Mouse (Mus musculus): Measurements from ENCODE around the gene Anks1. TPM values are rescaled to one million over a fixed set of nuclear protein-coding genes. Genes with fewer than 3 reads are reported as not detected.

Anks1 gene
- total and polyA plus RNA-seq, 3 experiments = 6.6 to 13.3 (median 9.6) TPM

GRCm38 (mm10) chr17:28036813-28037756 lies 128.0 kb downstream of the Anks1 start:
- H3K36me3 ChIP-seq (replicated peaks) = peaks cover 75% of the 10 kb centered on the region

DNA sequence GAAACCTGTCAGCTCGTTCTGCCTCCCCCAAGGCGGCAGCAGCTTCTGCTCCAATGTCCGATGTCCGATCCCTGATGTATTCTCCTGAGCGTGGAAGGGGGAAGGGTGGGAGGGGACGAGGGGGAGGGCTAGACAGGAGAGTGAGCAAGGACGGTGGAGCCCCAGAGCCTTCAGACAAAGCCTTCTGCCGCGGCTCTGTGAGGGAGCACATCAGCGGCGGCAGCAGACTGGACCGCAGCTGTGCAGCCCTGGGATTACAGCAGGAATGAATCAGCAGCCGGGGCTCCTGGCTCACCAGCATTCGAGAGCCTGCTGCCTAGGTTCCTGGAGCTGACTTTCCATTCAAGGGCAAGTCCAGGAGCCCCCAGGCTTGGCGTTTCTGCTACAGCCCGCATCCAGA lies 131.5 kb downstream of the Anks1 start:
- TF ChIP-seq POLR2AphosphoS5 (IDR thresholded peaks at IDR 0.05; ENCODE audit: insufficient replicate concordance, low read depth, low read length) (no peak), CTCF (IDR thresholded peaks at IDR 0.05; ENCODE audit: low read depth, low read length) (no peak), GATA1 (IDR thresholded peaks at IDR 0.05; ENCODE audit: borderline replicate concordance, low read length) (no peak), TAL1 (conservative IDR thresholded peaks at IDR 0.05; ENCODE audit: low read depth, low read length) (no peak), GATA2 (IDR thresholded peaks at IDR 0.05; ENCODE audit: borderline replicate concordance, low read depth, low read length) (no peak)
- DNase-seq (ENCODE audit: low spot score) (no peak), ATAC-seq (ENCODE audit: extremely low read depth, insufficient number of reproducible peaks, low FRiP score, poor library complexity, severe bottlenecking) (no peak)
- Histone ChIP-seq H3K27me3 (ENCODE audit: insufficient read depth, low read length) (no peaks in the 10 kb centered on the region), H3K36me3 (replicated peaks) (peaks cover 75% of the 10 kb centered on the region), H3K4me3 (ENCODE audit: low read depth, low read length) (no peak overlapping the region), H3K4me1 (ENCODE audit: insufficient read depth, low read depth, low read length) (no peaks in the 10 kb centered on the region), H3K9me3 (replicated peaks) (no peaks in the 10 kb centered on the region)

More at GRCm38 (mm10) chr17:28036813-28037756, 128.0 kb downstream of the Anks1 start:
- Histone ChIP-seq H3K9me3 (replicated peaks) (no peaks in the 10 kb centered on the region), H3K4me3 (ENCODE audit: low read depth, low read length) (no peak overlapping the region), H3K4me1 (ENCODE audit: insufficient read depth, low read depth, low read length) (no peaks in the 10 kb centered on the region), H3K27me3 (ENCODE audit: insufficient read depth, low read length) (no peaks in the 10 kb centered on the region)
- no peak for ATAC-seq (ENCODE audit: extremely low read depth, insufficient number of reproducible peaks, low FRiP score, poor library complexity, severe bottlenecking)
- DNase-seq (ENCODE audit: low spot score) = no peak
- TF ChIP-seq GATA1 (IDR thresholded peaks at IDR 0.05; ENCODE audit: borderline replicate concordance, low read length) (no peak), GATA2 (IDR thresholded peaks at IDR 0.05; ENCODE audit: borderline replicate concordance, low read depth, low read length) (no peak), CTCF (IDR thresholded peaks at IDR 0.05; ENCODE audit: low read depth, low read length) (no peak), TAL1 (conservative IDR thresholded peaks at IDR 0.05; ENCODE audit: low read depth, low read length) (no peak), POLR2AphosphoS5 (IDR thresholded peaks at IDR 0.05; ENCODE audit: insufficient replicate concordance, low read depth, low read length) (no peak)

- ATAC-seq (ENCODE audit: extremely low read depth, insufficient number of reproducible peaks, low FRiP score, poor library complexity, severe bottlenecking) (no peak), DNase-seq (ENCODE audit: low spot score) (no peak)
- no peaks in the 10 kb centered on the region for H3K27me3 ChIP-seq (ENCODE audit: insufficient read depth, low read length)
- H3K9me3 ChIP-seq (replicated peaks) = no peaks in the 10 kb centered on the region
- no peaks in the 10 kb centered on the region for H3K4me1 ChIP-seq (ENCODE audit: insufficient read depth, low read depth, low read length)
- H3K4me3 ChIP-seq (ENCODE audit: low read depth, low read length) = no peak overlapping the region
- TF ChIP-seq GATA1 (IDR thresholded peaks at IDR 0.05; ENCODE audit: borderline replicate concordance, low read length) (no peak), GATA2 (IDR thresholded peaks at IDR 0.05; ENCODE audit: borderline replicate concordance, low read depth, low read length) (no peak), POLR2AphosphoS5 (IDR thresholded peaks at IDR 0.05; ENCODE audit: insufficient replicate concordance, low read depth, low read length) (no peak), TAL1 (conservative IDR thresholded peaks at IDR 0.05; ENCODE audit: low read depth, low read length) (no peak), CTCF (IDR thresholded peaks at IDR 0.05; ENCODE audit: low read depth, low read length) (no peak)
- peaks cover 74% of the 10 kb centered on the region for H3K36me3 ChIP-seq (replicated peaks)
Measured at GRCm38 (mm10) chr17:28041298-28041697, 132.2 kb downstream of the Anks1 start.

DNA sequence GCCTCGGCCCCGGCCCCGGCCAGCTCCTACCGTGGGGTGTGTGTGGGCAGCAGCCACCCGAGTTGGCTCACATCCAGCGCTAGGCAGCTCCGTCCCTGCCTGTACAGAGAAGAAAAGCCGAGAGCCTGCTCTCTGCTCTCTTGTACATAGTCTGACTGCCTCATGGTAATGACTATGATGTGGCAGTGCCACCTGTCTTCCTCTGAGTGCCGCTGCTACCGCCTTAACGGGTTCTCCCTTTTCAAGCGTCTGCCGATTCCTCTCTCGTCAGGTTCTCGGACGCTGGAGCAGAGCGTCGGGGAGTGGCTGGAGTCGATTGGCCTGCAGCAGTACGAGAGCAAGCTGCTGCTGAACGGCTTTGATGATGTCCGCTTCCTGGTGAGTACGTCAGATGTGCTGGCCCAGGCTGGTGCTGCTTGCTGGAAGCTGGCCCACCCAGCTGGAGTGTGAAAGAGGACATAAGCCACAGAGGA lies 133.2 kb downstream of the Anks1 start:
- Histone ChIP-seq H3K4me3 (ENCODE audit: low read depth, low read length) (no peak overlapping the region), H3K9me3 (replicated peaks) (no peaks in the 10 kb centered on the region), H3K27me3 (ENCODE audit: insufficient read depth, low read length) (no peaks in the 10 kb centered on the region), H3K4me1 (ENCODE audit: insufficient read depth, low read depth, low read length) (no peaks in the 10 kb centered on the region), H3K36me3 (replicated peaks) (peaks cover 74% of the 10 kb centered on the region)
- DNase-seq (ENCODE audit: low spot score) (no peak), ATAC-seq (ENCODE audit: extremely low read depth, insufficient number of reproducible peaks, low FRiP score, poor library complexity, severe bottlenecking) (no peak)
- TF ChIP-seq TAL1 (conservative IDR thresholded peaks at IDR 0.05; ENCODE audit: low read depth, low read length) = no peak
- TF ChIP-seq GATA1 (IDR thresholded peaks at IDR 0.05; ENCODE audit: borderline replicate concordance, low read length) = no peak
- no peak for TF ChIP-seq POLR2AphosphoS5 (IDR thresholded peaks at IDR 0.05; ENCODE audit: insufficient replicate concordance, low read depth, low read length)
- no peak for TF ChIP-seq CTCF (IDR thresholded peaks at IDR 0.05; ENCODE audit: low read depth, low read length)
- TF ChIP-seq GATA2 (IDR thresholded peaks at IDR 0.05; ENCODE audit: borderline replicate concordance, low read depth, low read length) = no peak

DNA sequence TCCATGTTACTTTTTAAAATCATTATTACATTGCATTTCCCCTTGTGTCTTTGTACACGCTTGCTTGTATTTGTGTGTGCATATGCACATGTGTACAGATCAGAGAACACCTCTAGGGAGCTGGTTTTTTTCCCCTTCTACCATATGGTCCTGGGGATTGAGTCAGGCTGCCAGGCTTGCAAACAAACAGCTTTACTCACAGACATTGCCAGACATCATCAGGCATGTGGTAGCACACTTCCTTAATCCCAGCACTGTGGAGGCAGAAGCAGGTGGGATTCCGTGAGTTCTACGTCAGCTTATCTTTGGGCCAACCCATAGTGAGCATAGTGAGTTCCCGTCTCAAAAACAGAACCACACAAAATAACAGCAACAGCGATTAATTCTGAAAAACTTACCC lies 137.9 kb downstream of the Anks1 start:
- TF ChIP-seq GATA2 (IDR thresholded peaks at IDR 0.05; ENCODE audit: borderline replicate concordance, low read depth, low read length) (no peak), CTCF (IDR thresholded peaks at IDR 0.05; ENCODE audit: low read depth, low read length) (no peak), GATA1 (IDR thresholded peaks at IDR 0.05; ENCODE audit: borderline replicate concordance, low read length) (no peak), TAL1 (conservative IDR thresholded peaks at IDR 0.05; ENCODE audit: low read depth, low read length) (no peak), POLR2AphosphoS5 (IDR thresholded peaks at IDR 0.05; ENCODE audit: insufficient replicate concordance, low read depth, low read length) (no peak)
- H3K4me1 ChIP-seq (ENCODE audit: insufficient read depth, low read depth, low read length) = no peaks in the 10 kb centered on the region
- DNase-seq (ENCODE audit: low spot score) (no peak), ATAC-seq (ENCODE audit: extremely low read depth, insufficient number of reproducible peaks, low FRiP score, poor library complexity, severe bottlenecking) (no peak)
- peaks cover 67% of the 10 kb centered on the region for H3K36me3 ChIP-seq (replicated peaks)
- H3K4me3 ChIP-seq (ENCODE audit: low read depth, low read length) = no peak overlapping the region
- H3K9me3 ChIP-seq (replicated peaks) = no peaks in the 10 kb centered on the region
- no peaks in the 10 kb centered on the region for H3K27me3 ChIP-seq (ENCODE audit: insufficient read depth, low read length)

DNA sequence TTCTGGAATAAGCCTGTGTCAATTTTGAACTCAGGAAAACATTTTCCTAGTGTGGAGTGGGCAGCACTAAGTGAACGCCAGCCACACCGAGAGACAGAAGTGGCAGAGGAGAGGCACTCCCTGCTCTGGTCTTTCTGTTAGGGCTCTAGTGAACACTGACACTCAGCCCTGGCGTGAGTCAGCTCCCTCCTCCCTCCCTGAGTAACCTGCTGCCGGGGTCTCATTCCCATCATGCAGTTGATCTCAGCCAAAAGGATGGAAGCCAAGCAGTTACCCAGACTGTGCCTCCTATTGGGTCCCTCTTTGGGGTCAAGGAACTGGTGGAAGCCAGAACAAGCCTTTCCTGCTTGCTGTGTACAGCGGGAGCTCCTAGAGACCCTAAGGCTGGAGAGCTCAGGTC lies 138.4 kb downstream of the Anks1 start:
- Histone ChIP-seq H3K36me3 (replicated peaks) (peaks cover 67% of the 10 kb centered on the region), H3K4me3 (ENCODE audit: low read depth, low read length) (no peak overlapping the region), H3K27me3 (ENCODE audit: insufficient read depth, low read length) (no peaks in the 10 kb centered on the region), H3K9me3 (replicated peaks) (no peaks in the 10 kb centered on the region), H3K4me1 (ENCODE audit: insufficient read depth, low read depth, low read length) (no peaks in the 10 kb centered on the region)
- DNase-seq (ENCODE audit: low spot score) (no peak), ATAC-seq (ENCODE audit: extremely low read depth, insufficient number of reproducible peaks, low FRiP score, poor library complexity, severe bottlenecking) (no peak)
- TF ChIP-seq POLR2AphosphoS5 (IDR thresholded peaks at IDR 0.05; ENCODE audit: insufficient replicate concordance, low read depth, low read length) = no peak
- TF ChIP-seq CTCF (IDR thresholded peaks at IDR 0.05; ENCODE audit: low read depth, low read length) = no peak
- TF ChIP-seq GATA1 (IDR thresholded peaks at IDR 0.05; ENCODE audit: borderline replicate concordance, low read length) = no peak
- TF ChIP-seq GATA2 (IDR thresholded peaks at IDR 0.05; ENCODE audit: borderline replicate concordance, low read depth, low read length) = no peak
- no peak for TF ChIP-seq TAL1 (conservative IDR thresholded peaks at IDR 0.05; ENCODE audit: low read depth, low read length)
